Mouse (Mus musculus): ENCODE results near the gene Cr2. TPM values are rescaled to one million over a fixed set of nuclear protein-coding genes. Genes with fewer than 3 reads are reported as not detected.

Cr2 gene
- polyA plus RNA-seq, 1 experiment from 2014 or later = 0.84 TPM

Other genes starting within 250 kb of the Cr2 start
- gene Cd34, start 237.9 kb downstream of the Cr2 start, polyA plus RNA-seq (2014; fragmentation: Nextera tagmentation; extraction: Ambion mirVana) = 19.5 and 34.2 TPM in 2 replicates
- 1.3 and 1.7 TPM in 2 replicates for gene Cd46, start 84.5 kb downstream of the Cr2 start, polyA plus RNA-seq (2014; fragmentation: Nextera tagmentation; extraction: Ambion mirVana)
- 34.8 and 35.6 TPM in 2 replicates for gene Cr1l, start 45.1 kb downstream of the Cr2 start, polyA plus RNA-seq (2014; fragmentation: Nextera tagmentation; extraction: Ambion mirVana)

All from neural tube, embryonic 14.5 days (tissue).